Mouse (Mus musculus) adrenal gland, postnatal 25 days (tissue): ENCODE data around the gene S100pbp. TPM values are rescaled to one million over a fixed set of nuclear protein-coding genes. Genes with fewer than 3 reads are reported as not detected.
A peak's percentile ranks its signal among the peaks of the same experiment; 100 is the strongest.
"Not testable (repeated sequence)": the region's sequence is repeated elsewhere in the genome, so short reads cannot be mapped to it uniquely, and the experiment has no call there.

Experiments used
- DNase-seq: peaks from one replicate; pipeline ENCODE4 v3.0.0; 2021; ENCODE audit warnings: mixed read lengths
- total RNA-seq: library from RNA; stranded (reverse); gene quantifications from 2 replicates; pipeline ENCODE4 v1.2.3, GENCODE M21; 2021

The S100pbp gene
- total RNA-seq, 1 experiment from 2014 or later: 27.5 TPM

DNA sequence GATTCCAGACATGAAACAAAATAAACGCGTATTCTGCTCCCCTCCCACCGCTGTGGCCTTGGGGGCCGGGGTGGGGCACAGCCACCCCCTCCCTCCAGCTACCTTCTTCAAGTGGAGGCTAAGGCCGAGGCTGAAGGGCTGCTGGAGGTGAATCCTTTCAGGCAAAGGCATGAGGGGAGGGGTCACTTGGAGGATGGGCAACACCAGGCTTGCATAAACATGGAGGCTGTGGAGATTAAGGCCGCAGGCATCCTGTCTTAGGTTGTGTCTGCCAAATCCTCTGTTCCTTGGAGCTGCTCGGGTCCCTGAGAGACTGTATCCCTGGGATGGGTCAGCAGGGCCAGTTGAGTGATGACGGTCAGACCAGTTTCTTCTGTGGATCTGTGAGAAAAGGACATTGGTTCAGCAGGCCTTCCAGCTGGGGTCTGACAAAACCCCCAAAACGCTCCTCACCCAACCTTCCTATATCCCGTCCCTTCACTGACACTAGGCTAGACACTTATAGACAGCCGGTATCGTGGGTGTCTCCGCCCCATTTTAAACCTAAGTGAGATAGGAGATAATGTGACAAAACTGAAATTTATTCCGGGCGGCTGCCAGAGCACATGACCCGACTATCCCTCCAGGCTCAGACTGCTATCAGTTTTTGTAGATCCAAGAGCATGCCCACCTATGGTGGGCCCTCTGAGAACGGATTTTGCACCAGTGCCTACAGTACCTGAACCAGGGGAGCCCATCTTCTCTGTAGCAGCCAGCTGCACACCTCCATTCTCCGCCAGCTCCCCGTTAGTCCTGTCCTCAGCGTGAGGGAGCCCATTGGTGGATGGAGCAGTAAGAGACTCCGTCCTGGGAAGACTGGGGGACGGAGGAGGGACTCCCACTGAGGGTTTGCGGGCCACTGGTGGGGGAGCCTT lies 31.8 kb upstream of the S100pbp start:
- DNase-seq: no peak

DNA sequence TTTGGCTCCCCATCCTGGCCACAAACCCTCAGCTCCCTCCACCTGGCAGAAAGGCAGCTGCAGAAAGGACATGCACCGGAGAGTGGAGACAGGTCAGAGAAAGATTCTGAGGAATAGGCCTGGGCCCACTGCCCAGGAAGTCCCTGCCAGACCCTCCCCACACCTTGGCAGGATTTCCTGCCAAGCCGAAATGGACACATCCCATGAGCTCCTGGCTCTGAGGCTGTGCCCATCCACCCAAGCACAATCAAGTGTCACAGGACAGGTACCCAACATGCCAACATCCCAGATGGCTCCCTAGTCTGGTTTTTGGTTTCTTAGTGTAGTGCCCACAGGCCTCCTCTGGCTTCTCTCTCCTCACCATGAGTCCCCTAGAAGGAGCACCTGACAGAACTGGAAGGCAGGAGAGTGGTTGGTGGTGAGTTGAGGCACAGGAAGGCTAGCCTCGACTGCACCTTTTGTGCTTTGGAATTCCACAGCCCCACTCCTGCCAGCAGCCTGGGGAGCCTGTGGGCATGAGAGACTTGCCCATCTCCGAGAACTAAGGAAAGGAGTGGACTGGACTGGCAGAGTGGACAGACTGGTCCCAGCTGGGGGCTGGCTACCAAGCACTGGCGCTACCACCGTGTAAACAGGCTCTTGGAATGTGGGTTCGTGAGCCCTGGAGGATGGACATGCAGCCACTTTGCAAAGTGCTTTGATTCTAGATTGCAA lies 31.0 kb upstream of the S100pbp start:
- DNase-seq: no peak

DNA sequence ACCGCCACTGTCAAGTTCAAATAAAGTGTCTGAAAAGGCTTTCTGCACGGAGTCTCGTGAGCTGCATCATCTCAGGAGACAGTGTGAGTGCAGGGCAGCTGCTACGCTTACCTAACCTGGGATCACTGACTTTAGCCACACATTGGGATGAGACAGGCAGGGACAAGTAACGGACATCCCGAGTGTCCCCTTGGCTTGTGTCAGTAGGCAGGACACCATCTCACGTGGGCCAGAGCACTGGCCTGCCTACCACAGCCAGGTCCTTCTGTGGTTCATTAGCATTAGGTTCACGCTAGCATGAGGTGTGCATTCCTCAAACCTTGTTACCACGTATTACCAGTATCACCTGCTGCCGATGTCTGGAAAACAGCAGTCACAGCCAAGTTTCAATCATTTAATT lies 29.7 kb upstream of the S100pbp start:
- DNase-seq: no peak

DNA sequence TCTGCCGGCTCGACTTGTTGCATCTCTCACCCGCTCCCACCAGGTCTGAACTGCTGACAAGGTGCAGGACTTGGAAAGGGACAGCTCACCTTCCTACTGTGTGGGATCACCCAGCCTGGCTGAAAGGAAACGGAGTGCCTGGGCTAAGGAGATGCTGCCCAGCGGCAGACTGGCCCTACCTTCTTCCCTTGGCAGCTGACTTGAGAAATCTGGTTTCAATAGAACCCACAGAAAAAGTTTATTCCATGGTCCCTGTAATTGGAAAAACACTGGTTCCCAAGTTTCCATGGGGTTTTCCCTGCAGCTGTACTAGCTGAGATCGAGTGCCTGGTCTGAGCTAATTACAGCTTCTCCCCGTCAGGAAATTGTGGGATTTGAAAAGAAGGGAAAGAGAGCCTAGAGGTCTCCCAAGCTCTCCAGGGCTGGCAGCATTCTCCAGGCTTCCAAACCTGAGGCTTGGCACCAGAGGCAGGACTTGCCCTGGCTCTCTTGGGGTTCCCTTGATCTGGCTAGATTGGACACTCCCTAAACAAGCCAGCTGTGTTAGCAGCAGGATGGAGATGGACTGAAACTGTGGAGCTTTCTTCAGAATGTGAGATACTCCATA lies 29.1 kb upstream of the S100pbp start:
- no peak for DNase-seq

DNA sequence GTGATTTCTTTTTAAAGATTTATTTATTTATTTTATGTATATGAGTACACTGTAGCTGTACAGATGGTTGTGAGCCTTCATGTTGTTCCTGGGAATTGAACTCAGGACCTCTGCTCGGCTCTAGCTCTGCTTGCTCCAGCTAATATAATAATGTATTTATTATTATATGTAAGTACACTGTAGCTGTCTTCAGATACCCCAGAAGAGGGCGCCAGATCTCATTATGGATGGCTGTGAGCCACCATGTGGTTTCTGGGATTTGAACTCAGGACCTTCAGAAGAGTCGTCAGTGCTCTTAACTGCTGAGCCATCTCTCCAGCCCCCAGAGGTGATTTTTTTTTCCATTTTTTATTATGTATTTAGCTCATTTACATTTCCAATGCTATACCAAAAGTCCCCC lies 23.0 kb upstream of the S100pbp start:
- not testable (repeated sequence) for DNase-seq

DNA sequence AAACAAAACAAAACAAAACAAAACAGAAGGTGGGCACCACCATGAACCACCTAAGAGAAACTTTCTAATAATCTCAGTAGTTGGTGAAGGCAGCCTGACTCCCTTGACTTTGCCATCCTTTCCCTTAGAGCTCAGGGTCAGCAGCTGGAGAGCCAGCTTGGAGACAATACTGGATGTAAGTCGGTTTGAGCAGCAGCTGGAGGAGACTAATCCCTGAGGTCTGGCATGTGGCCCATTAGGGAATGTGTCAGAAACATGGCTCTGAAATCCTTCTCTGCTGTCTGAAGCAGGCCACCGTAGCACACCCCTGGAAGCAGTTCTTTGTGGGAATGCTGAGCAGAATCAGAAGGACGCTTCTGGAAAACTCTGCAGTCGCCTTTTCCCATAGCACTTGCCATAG lies 21.9 kb upstream of the S100pbp start:
- peak; percentile 23 for DNase-seq

DNA sequence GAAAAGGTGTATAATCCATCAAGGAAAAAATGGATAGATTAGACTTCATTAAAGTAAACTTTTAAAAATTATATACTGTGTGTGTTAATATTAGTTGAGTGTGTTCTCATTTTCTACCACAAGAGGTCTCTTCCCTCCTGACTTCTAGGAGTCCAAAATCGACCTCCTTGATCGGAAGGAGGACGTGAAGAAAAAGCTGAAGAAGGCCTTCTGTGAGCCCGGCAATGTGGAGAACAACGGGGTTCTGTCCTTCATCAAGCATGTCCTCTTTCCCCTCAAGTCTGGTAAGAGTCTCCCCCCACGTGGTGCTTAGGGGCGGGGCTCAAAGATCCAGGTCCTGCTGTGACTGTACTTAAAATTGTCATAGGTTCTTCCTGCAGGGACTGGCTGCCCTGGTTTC lies 20.0 kb upstream of the S100pbp start:
- no peak for DNase-seq

DNA sequence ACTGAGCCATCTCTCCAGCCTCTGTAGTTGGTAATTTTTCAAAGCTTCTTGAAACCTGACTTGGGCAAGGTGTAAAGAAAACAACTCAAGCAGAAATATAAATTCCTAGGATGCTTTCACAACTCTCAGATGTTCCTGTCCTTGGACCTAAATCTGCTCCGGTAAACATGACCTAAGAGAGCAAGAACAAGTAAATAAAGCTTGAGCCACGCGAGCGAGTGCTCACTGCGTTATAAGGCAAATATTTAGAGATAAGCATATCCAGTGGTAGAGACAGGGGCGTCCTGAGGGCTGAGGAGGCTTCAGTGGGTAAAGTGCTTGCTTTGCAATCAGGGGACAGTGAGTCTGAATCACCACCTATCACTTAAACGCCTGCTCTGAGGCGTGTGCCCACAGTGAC lies 17.3 kb upstream of the S100pbp start:
- no peak for DNase-seq

DNA sequence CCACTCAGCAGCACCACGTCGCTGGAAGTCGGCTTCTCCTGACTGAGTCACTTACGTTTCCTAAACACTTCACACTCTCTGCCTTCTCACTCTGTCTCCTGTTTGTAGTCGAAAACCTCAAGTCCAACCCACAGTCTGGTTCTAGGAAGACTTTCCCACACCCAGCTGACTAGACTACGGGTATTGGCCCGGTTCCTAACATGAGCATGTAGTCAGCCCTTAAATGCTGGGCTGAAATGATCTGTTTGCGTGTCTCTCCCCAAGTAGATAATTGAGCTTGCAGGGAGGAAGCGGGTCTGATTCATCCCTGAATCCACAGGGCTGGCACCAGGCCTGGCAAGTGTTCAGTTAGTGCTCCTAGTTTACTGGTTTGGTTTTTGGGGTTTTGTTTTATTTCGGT lies 15.1 kb upstream of the S100pbp start:
- DNase-seq: peak; percentile 44

DNA sequence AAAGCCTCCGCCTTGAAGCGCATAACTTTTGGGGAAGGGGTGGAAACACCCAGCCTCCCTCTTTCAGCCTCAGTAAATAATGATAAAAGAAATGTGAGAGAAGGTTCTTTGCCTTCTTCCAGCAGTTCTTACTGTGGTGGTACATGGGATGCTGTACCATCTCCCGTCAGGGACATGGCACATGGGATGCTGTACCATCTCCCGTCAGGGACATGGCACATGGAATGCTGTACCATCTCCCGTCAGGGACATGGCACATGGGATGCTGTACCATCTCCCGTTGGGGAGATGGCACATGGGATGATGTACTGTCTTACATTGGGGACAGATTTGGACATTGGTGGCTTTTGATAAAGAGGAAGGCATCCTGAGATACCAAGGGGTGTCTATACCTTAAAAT lies 8.0 kb upstream of the S100pbp start:
- no peak for DNase-seq

DNA sequence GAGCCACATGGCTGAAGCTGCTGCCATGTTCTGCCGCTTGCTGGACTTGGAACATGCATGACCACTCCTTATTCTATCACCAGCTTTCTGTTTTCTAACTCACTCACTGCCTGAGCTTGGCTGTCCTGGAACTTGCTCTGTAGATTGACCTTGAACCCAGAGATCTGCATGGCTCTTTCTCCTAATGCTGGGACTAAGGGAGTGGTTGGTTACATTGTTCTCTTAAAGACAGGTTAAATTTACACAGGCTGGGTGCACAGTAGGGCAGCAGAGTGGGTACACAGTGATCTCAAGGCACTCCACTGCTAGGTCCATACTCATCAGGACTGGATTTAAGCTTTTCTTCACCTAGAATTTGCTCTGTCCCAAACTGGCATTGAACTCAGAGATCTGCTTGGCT lies 4.8 kb upstream of the S100pbp start:
- DNase-seq: no peak

DNA sequence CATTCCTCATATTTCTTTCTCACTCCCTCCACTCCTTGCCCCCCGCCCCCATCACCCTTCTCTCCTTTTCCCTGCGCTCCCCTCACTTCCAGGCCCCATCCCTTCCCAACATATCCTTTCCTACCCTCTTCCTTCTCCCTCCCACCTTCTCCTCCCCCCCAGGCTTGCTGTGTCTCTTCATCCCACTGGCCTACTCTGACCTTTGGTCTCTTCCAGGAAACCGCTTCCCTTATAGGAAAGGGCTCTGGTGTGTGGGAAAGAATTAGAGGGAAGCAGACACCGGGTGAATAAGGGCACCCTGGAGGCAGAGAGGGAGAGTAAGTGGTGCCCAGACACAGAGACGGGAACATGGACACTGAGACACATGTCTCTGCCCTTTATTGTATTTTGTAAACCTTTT lies 2.2 kb upstream of the S100pbp start:
- no peak for DNase-seq

DNA sequence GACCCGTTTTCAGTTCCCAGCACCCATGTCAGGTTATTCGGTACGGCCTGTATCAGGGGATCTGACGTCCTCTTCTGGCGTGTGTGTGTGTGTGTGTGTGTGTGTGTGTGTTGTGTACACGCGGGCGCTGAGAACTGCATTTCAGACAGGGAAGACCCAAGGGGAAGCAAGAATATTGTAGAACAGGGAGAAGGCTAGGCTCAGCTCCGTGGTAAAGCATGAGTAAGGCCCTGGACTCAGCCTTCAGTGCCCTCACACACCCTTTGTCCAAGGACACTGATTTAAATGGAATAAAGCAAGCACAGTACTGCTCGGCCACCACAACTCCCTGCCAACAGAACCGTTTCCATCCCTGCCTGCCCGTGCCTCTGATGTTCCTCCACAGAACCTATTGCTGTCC lies 1.0 kb upstream of the S100pbp start:
- DNase-seq: peak; percentile 17

DNA sequence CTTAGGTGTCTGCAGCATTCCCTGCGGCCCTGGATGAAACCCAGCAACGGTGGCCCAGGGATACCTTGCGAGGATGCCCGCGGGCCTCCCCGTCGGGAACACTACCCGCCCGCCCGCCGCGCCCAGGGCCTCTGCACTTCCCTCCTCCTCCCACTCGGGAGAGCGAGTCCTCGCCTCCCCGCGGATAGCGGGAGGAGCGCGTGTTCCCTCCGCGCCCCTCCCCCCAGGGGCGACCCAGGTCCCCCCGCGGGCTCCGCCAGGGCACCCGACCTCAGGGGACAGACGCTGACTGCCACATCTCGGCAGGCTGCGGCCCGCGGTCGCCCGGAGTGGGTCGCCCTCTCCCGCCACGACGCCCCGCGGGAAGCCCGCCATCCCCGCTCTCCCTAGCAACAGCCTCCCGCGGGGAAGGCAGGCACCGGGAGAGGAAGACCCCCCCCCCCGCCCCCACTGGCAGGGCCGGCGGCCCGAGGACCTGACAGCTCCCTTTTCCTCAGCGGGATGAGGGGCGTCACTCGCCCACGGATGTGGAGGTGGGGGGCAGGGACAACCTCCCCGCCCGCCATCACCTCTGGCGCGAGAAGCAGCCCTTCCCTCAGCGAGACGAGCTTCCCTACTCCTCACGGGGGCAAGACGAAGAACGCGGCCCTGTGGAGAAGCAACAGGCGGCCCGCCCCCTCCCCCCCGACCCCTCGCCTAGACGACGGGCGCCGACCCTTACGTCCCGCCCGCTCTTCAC lies 555 bp downstream of the S100pbp start:
- DNase-seq: peak; percentile 57

DNA sequence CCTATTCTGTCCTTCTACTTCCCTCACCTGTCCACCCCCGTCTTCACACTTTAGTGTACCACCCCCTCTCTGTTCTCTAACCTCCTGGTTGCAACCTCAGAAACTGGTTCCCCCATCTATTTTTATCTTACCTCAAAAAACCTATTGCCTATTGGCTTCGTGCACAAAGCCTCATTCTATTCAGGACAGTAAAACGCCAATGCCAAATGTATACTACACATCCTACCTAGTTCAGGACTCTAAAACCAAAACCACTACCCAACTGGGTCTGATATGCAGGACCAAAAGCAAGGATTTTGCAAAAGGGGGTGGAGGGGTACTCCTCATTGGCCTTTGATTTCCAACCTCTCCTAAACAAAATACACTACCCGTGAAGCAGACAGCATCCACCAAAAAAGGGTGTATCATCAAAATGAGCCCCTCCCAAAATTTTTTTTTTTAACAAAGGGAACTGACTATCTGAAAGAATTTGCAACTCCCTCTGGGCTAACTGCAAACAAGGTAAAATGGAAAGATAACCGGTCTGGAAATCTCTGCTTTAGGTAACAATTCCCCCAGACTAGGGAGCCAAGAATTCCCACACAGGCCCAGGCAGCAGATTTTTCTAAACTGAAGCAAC lies 1.4 kb downstream of the S100pbp start:
- DNase-seq: no peak

DNA sequence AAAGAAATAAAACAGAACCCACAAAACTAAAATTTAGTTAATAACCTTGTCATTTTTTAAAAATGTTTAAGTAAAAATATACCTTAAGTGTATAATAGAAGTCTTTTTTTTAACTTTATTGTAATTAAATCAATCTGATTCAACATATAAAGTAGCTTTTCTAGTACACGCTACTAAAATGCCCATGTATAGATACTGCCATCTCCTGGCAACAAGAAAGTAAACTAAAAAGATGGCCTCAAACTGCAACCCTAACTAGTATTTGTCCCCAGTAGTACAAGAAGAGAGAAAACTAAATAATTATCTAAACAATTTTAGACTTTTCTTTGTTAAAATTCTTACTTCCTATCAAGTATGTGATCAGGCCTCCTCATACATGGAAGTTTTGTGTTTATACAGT lies 10.0 kb downstream of the S100pbp start:
- DNase-seq: no peak

DNA sequence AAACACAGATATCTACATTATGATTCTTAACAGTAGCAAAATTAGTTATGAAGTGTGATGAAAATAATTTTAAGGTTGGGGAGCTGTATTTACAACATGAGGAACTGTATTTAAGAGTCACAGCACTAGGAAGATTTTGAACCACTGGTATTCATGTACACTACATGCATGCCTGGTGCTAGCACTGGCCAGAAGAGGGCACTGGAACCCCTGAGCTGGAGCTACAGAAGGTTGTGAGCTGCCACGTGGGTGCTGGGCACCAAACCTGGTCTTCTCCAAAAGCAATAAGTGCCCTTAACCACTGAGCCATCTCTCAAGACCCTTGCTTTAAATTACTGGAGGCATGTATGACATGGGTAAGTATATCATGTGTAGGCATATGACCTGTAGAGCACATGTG lies 17.0 kb downstream of the S100pbp start:
- DNase-seq: no peak

DNA sequence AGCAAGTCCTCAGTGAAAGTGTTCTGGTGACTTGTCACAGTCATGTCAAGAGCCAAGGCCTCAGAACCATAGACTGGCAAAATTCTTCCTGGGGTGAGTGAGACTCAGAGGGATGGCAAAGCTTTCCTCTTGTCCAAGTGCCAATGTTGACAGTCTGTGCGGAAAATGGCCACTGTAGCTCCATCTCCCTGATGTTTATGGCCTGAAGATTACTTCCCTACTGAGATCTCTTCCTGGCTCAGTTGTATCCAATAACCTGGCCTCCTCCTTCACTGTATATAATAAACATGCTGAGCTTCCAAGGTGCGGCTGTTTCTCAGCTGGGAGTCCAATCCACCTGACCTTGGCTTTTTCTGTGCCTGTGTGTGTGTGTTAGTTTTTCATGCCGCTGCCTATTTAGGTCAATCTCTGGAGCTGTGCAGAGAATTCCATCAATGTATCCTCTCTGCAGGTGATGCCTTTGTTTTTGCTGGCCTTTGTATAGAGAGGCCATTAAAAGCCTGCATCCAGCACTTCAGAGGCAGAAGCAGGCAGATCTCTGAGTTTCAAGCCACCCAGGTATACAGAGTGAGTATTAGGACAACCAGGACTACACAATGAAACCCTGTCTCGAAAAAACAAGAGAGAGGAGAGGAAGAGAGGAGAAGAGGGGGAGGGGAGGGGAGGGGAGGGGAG lies 27.8 kb downstream of the S100pbp start:
- DNase-seq: no peak

DNA sequence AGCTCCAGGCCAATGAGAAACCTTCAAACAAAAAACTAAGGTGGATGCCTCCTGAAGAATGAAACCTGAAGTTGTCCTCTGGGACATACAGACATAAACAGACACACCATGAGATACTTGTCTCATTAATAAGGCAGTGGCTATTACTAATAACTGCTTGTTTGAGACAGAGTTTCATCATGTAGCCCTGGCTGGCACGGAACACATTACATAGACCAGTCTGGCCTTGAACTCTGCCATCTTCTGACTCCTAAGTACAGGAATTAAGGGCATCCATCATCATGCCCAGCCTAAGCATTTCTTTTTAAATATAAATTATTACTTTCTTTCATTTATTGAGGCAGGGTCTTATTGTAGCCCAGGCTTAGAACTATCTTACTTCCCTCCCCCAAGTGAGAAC lies 28.5 kb downstream of the S100pbp start:
- DNase-seq: no peak

DNA sequence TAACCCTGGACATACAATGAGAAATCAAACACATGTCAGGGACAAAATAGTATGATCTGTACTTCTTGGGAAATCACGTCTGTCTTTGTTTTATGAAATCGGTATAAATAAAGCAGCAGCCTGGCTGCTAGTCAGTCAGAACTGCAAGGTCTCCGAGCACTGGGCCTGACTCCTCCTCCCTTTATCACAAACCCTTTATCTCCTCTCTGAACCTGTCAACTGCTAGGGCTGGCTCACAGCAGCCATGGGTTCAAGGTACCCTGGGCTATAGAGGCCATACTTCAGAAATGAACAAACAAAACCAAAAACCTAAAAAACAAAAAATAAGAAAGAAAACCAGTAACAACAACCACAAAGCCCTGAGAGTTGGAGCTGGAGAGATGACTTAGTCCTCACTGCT lies 31.0 kb downstream of the S100pbp start:
- no peak for DNase-seq

DNA sequence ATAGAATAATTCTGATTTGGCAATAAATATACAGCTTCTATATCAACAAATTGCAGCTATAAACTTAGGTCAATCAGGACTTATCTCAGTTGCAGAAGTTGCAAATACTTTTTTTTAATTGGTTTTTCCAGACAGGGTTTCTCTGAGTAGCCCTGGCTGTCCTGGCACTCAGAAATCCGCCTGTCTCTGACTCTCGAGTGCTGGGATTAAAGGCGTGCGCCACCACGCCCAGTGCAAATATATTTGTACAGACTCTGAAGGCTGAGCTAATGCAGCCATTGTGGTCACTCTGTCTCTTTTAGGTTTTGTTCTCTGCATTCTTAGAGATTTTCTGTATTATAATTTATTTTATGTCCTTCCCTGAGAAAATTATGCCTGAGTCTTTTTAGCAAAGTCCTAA lies 32.0 kb downstream of the S100pbp start:
- DNase-seq: no peak
